Mouse (Mus musculus) forebrain, embryonic 14.5 days (tissue): ENCODE measurements around the gene Ltf. TPM values are rescaled to one million over a fixed set of nuclear protein-coding genes. Genes with fewer than 3 reads are reported as not detected.

ENCODE experiments used
- ATAC-seq: fragments of 200-750 bp; cut with Nextera tagmentation; 2 replicates; pipeline ENCODE4 v1.8.0; 2017; ENCODE audit warnings: mild to moderate bottlenecking, moderate library complexity
- DNase-seq: peaks from one replicate; pipeline ENCODE4 v3.0.0-alpha.2; 2015; ENCODE audit warnings: low spot score
- H3K27ac ChIP-seq: fragments of 300-500 bp; sonication (generic); 2 replicates; pipeline ENCODE4 v1.5.1; 2014; ENCODE audit warnings: low read depth, mild to moderate bottlenecking, control low read depth, low read length, moderate library complexity
- H3K27me3 ChIP-seq: fragments of 300-500 bp; sonication (generic); replicated peaks from 2 replicates; pipeline ENCODE4 v1.6.1; 2014; ENCODE audit warnings: low read length, control low read depth, mixed read lengths; ENCODE audit not compliant: control insufficient read depth, insufficient read depth
- H3K36me3 ChIP-seq: fragments of 300-500 bp; sonication (generic); 2 replicates; pipeline ENCODE4 v1.6.1; 2014; ENCODE audit warnings: low read length, control low read depth; ENCODE audit not compliant: control insufficient read depth, insufficient read depth
- H3K4me1 ChIP-seq: fragments of 300-500 bp; sonication (generic); 2 replicates; pipeline ENCODE4 v1.6.1; 2014; ENCODE audit warnings: antibody characterized with exemption, low read length, control low read depth; ENCODE audit not compliant: control insufficient read depth, insufficient read depth
- H3K4me2 ChIP-seq: fragments of 300-500 bp; sonication (generic); 2 replicates; pipeline ENCODE4 v1.6.1; 2014; ENCODE audit warnings: mild to moderate bottlenecking, control low read depth, low read length
- H3K4me3 ChIP-seq: fragments of 300-500 bp; sonication (generic); 2 replicates; pipeline ENCODE4 v1.5.1; 2014; ENCODE audit warnings: low read depth, low read length, control low read depth
- H3K9ac ChIP-seq: fragments of 300-500 bp; sonication (generic); 2 replicates; pipeline ENCODE4 v1.6.1; 2014; ENCODE audit warnings: mild to moderate bottlenecking, low read length, control low read depth, moderate library complexity
- H3K9me3 ChIP-seq: fragments of 300-500 bp; sonication (generic); replicated peaks from 2 replicates; pipeline ENCODE4 v1.6.1; 2016; ENCODE audit warnings: low read length, control low read depth, mixed read lengths; ENCODE audit not compliant: control insufficient read depth
- WGBS: fragments of 180-500 bp; shearing (Covaris S2); extraction: QIAGEN DNeasy Blood & Tissue Kit; methylation state at CpG from one replicate; pipeline ENCODE4 v1.1.7; 2014; 5-methylcytosine and 5-hydroxymethylcytosine counted together
- polyA plus RNA-seq: library from polyadenylated mRNA; unstranded; fragments of >200 nt; fragmentation: Nextera tagmentation; extraction: Ambion mirVana; gene quantifications from 2 replicates; pipeline ENCODE4 v1.2.1, GENCODE M21; 2014

The Ltf gene
- polyA plus RNA-seq, 1 experiment from 2014 or later = 0.42 TPM

- H3K4me2 ChIP-seq = no peak overlapping the region
- no peaks in the 10 kb centered on the region for H3K36me3 ChIP-seq
- ATAC-seq (no peak), DNase-seq (no peak)
- H3K4me3 ChIP-seq = no peak overlapping the region
- WGBS = 89% methylated on average over 2 of the region's 2 CpGs
- H3K9me3 ChIP-seq = no peaks in the 10 kb centered on the region
- H3K27ac ChIP-seq = no peak overlapping the region
- H3K27me3 ChIP-seq = no peaks in the 10 kb centered on the region
- no peaks in the 10 kb centered on the region for H3K4me1 ChIP-seq
- no peak overlapping the region for H3K9ac ChIP-seq
Measured at GRCm38 (mm10) chr9:110989543-110989942, 29.5 kb upstream of the Ltf start.

- Histone ChIP-seq H3K9ac (no peak within 1 kb of the TSS), H3K9me3 (no peaks in the 10 kb centered on the region), H3K4me1 (no peaks in the 10 kb centered on the region), H3K4me3 (no peak within 1 kb of the TSS), H3K4me2 (no peak within 1 kb of the TSS), H3K27ac (no peak within 1 kb of the TSS), H3K36me3 (no peaks in the 10 kb centered on the region), H3K27me3 (no peaks in the 10 kb centered on the region)
- WGBS = 74% methylated on average over 6 of the region's 6 CpGs
- ATAC-seq (no peak), DNase-seq (no peak)
Measured at GRCm38 (mm10) chr9:110990204-110990603, 28.9 kb upstream of the Ltf start, which contains the start of gene Rtp3. TSS of gene Rtp3 (minus strand) at chr9:110990583.

GRCm38 (mm10) chr9:110993281-110993709 lies 25.8 kb upstream of the Ltf start:
- DNase-seq (no peak), ATAC-seq (no peak)
- Histone ChIP-seq H3K9me3 (no peaks in the 10 kb centered on the region), H3K4me1 (no peaks in the 10 kb centered on the region), H3K27ac (no peak overlapping the region), H3K4me2 (no peak overlapping the region), H3K4me3 (no peak overlapping the region), H3K36me3 (no peaks in the 10 kb centered on the region), H3K27me3 (no peaks in the 10 kb centered on the region), H3K9ac (no peak overlapping the region)
- 57% methylated on average over 3 of the region's 3 CpGs for WGBS

GRCm38 (mm10) chr9:110994716-110995172 lies 24.3 kb upstream of the Ltf start:
- Histone ChIP-seq H3K4me3 (peak overlapping the region; percentile 36), H3K9ac (peak overlapping the region; percentile 45; the same call in 1 of the 2 replicates), H3K9me3 (no peaks in the 10 kb centered on the region), H3K4me2 (peak overlapping the region; percentile 45), H3K27ac (no peak overlapping the region), H3K27me3 (no peaks in the 10 kb centered on the region), H3K4me1 (no peaks in the 10 kb centered on the region), H3K36me3 (no peaks in the 10 kb centered on the region)
- peak; percentile 90 for DNase-seq
- 7% methylated on average over 13 of the region's 13 CpGs for WGBS
- peak; percentile 91 for ATAC-seq

GRCm38 (mm10) chr9:110997245-110997644 lies 21.8 kb upstream of the Ltf start:
- Histone ChIP-seq H3K27ac (no peak overlapping the region), H3K27me3 (no peaks in the 10 kb centered on the region), H3K9ac (no peak overlapping the region), H3K4me3 (no peak overlapping the region), H3K4me1 (no peaks in the 10 kb centered on the region), H3K36me3 (no peaks in the 10 kb centered on the region), H3K9me3 (no peaks in the 10 kb centered on the region), H3K4me2 (no peak overlapping the region)
- peak; percentile 75 for DNase-seq
- 3% methylated on average over 5 of the region's 5 CpGs for WGBS
- ATAC-seq = no peak

GRCm38 (mm10) chr9:110999056-110999455 lies 20.0 kb upstream of the Ltf start:
- Histone ChIP-seq H3K4me2 (no peak overlapping the region), H3K9ac (no peak overlapping the region), H3K36me3 (no peaks in the 10 kb centered on the region), H3K4me1 (no peaks in the 10 kb centered on the region), H3K27ac (no peak overlapping the region), H3K9me3 (no peaks in the 10 kb centered on the region), H3K4me3 (no peak overlapping the region), H3K27me3 (no peaks in the 10 kb centered on the region)
- DNase-seq (no peak), ATAC-seq (no peak)
- WGBS = 89% methylated on average over 2 of the region's 2 CpGs

- Histone ChIP-seq H3K9me3 (no peaks in the 10 kb centered on the region), H3K27me3 (no peaks in the 10 kb centered on the region), H3K9ac (no peak overlapping the region), H3K36me3 (no peaks in the 10 kb centered on the region), H3K27ac (no peak overlapping the region), H3K4me1 (no peaks in the 10 kb centered on the region), H3K4me3 (no peak overlapping the region), H3K4me2 (no peak overlapping the region)
- no peak for DNase-seq
- ATAC-seq = no peak
- WGBS = 86% methylated on average over 10 of the region's 10 CpGs
Measured at GRCm38 (mm10) chr9:110999856-111000255, 19.2 kb upstream of the Ltf start.

- Histone ChIP-seq H3K9me3 (no peaks in the 10 kb centered on the region), H3K4me1 (no peaks in the 10 kb centered on the region), H3K4me3 (no peak overlapping the region), H3K9ac (no peak overlapping the region), H3K27me3 (no peaks in the 10 kb centered on the region), H3K36me3 (no peaks in the 10 kb centered on the region), H3K27ac (no peak overlapping the region), H3K4me2 (no peak overlapping the region)
- 87% methylated on average over 12 of the region's 12 CpGs for WGBS
- no peak for DNase-seq
- no peak for ATAC-seq
Measured at GRCm38 (mm10) chr9:111001621-111002020, 17.4 kb upstream of the Ltf start.

GRCm38 (mm10) chr9:111003279-111003678 lies 15.8 kb upstream of the Ltf start:
- Histone ChIP-seq H3K4me1 (no peaks in the 10 kb centered on the region), H3K4me2 (no peak overlapping the region), H3K9ac (no peak overlapping the region), H3K36me3 (no peaks in the 10 kb centered on the region), H3K4me3 (no peak overlapping the region), H3K27me3 (no peaks in the 10 kb centered on the region), H3K9me3 (no peaks in the 10 kb centered on the region), H3K27ac (no peak overlapping the region)
- WGBS = 91% methylated on average over 9 of the region's 9 CpGs
- ATAC-seq (no peak), DNase-seq (no peak)
